Mouse (Mus musculus) forebrain, embryonic 13.5 days (tissue): Measurements from ENCODE around the gene Tob1. TPM values are rescaled to one million over a fixed set of nuclear protein-coding genes. Genes with fewer than 3 reads are reported as not detected.

Experiments used
- ATAC-seq: fragments of 200-750 bp; cut with Nextera tagmentation; 2 replicates; pipeline ENCODE4 v1.8.0; 2017
- H3K27ac ChIP-seq: fragments of 300-500 bp; sonication (generic); 2 replicates; pipeline ENCODE4 v1.5.1; 2015; ENCODE audit warnings: inconsistent platforms, mild to moderate bottlenecking, moderate library complexity
- H3K27me3 ChIP-seq: fragments of 300-500 bp; sonication (generic); 2 replicates; pipeline ENCODE4 v1.6.1; 2015; ENCODE audit warnings: mild to moderate bottlenecking, inconsistent platforms
- H3K36me3 ChIP-seq: fragments of 300-500 bp; sonication (generic); 2 replicates; pipeline ENCODE4 v1.6.1; 2015; ENCODE audit warnings: mild to moderate bottlenecking, inconsistent platforms; ENCODE audit not compliant: poor library complexity, severe bottlenecking
- H3K4me1 ChIP-seq: fragments of 300-500 bp; sonication (generic); 2 replicates; pipeline ENCODE4 v1.6.1; 2015; ENCODE audit warnings: inconsistent platforms
- H3K4me2 ChIP-seq: fragments of 300-500 bp; sonication (generic); 2 replicates; pipeline ENCODE4 v1.6.1; 2015; ENCODE audit warnings: inconsistent platforms, mild to moderate bottlenecking, moderate library complexity
- H3K4me3 ChIP-seq: fragments of 300-500 bp; sonication (generic); 2 replicates; pipeline ENCODE4 v1.5.1; 2015; ENCODE audit warnings: mild to moderate bottlenecking, inconsistent platforms
- H3K9ac ChIP-seq: fragments of 300-500 bp; sonication (generic); 2 replicates; pipeline ENCODE4 v1.6.1; 2015; ENCODE audit warnings: mild to moderate bottlenecking, inconsistent platforms
- H3K9me3 ChIP-seq: fragments of 300-500 bp; sonication (generic); replicated peaks from 2 replicates; pipeline ENCODE4 v1.6.1; 2016; ENCODE audit warnings: inconsistent platforms
- WGBS: fragments of 180-500 bp; shearing (Covaris S2); methylation state at CpG from one replicate; pipeline ENCODE4 v1.1.7; 2015; 5-methylcytosine and 5-hydroxymethylcytosine counted together
- polyA plus RNA-seq: library from polyadenylated mRNA; unstranded; fragments of >200 nt; fragmentation: Nextera tagmentation; extraction: Ambion mirVana; gene quantifications from 2 replicates; pipeline ENCODE4 v1.2.1, GENCODE M21; 2015

Tob1 gene
- polyA plus RNA-seq = 39.0 and 41.0 TPM in 2 replicates

DNA sequence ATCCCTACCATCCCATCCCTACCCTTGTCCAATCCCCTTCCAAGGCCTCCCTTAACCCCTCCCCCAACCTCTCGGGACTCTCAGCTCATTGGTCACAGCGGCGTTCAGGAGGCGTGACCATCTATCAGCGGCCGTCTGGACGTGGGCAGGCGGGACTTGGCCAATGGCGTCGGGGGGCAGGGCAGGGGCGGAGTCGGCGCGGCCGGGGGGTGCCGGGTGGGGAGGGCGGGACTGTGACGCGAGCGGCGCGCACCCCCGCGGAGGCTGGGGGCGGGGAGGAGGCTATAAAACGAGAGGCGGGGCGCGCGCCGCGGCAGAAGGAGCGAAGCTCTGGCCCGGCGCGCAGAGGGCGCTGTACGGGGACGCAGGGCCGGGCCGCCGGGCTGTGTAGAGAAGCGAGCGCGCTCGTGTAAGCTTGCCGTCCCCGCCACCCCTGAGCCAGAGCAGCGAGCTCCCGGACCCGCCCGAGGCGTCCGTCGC, at the start of gene Tob1:
Gene Tob1 (plus strand): TSS at position 331 of the 480 bp plus-strand sequence.
- Histone ChIP-seq H3K27me3 (no peaks in the 10 kb centered on the region), H3K4me3 (peak within 1 kb of the TSS; percentile 72), H3K27ac (peak within 1 kb of the TSS; percentile 98), H3K9ac (peak within 1 kb of the TSS; percentile 92), H3K36me3 (peaks cover 12% of the 10 kb centered on the region), H3K4me2 (peak within 1 kb of the TSS; percentile 95), H3K4me1 (peaks cover 29% of the 10 kb centered on the region), H3K9me3 (no peaks in the 10 kb centered on the region)
- peak; percentile 96 for ATAC-seq
- WGBS = under 1% methylated on average over 46 of the region's 55 CpGs

DNA sequence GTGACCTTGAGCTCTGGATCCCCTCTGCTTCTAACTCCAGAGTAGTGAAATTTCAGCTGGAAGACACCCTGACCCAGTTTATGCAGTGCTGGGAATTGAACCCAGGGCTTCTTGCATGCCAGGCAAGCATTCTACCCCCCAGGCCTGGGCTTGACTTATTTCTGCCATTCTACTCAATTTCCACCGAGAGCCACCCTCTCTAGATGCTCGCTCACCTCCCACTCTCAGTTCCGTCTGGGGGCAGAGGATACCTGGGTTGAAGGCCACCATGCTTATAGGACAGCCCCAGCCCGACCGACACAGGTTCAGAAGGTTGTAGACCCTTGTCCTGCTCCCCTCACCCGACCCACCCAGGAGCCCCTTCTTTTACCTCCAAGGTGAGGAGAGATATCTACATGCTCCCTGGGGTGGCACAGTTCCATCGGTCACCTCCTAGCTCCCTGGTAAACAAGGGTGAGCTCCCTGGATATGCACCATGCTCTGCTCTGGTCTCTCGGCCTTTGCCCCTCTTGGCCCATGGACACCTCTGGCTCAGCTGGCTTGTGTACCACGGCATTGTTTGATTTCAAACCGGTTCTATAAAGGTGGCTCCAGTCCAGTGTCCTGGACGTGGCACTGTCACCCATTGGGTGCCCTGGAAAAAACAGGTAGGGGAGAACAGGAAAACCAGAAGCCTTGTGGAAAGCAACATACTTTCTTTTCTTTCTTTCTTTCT, 49.2 kb upstream of the Tob1 start:
- 88% methylated on average over 11 of the region's 11 CpGs for WGBS
- Histone ChIP-seq H3K4me2 (peak overlapping the region; percentile 52; the same call in 1 of the 2 replicates), H3K9ac (peak overlapping the region; percentile 62; the same call in 1 of the 2 replicates)

DNA sequence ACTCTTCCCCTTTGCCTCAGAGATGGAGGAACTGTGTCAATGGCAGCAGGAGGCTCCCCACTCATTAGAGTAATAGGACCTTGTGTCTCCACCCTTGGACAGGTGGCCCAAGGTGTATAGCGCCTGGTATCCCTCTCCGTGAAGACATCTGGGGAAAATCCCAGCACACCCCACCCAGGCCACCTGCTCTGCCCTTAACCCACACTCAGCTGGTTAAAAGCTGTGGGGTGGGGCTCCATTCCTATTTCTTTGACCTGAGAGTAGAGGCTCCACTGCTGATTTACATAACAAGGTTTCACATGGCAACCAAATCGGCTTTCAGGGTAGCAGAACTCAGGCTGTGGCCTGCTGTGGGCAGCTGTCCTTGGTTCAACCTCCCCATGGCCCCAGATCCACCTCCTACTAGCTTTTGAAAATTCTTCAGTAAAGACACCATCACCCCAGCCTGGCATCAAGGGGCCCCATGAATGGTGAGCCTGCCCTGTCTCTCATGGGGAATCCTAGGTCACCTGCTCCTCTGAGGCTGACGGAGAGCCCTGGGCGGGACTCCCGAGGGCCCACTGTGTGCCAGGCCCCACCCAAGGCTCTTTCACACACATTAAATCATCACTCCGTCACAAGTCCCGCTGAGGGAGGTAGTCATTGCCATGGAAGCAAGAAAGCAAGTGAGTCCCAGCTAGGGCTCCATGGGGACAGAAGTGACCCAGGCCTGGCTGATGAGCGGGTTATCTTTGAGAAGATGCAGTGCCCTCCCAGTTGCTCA, 48.1 kb upstream of the Tob1 start:
- ATAC-seq = no peak
- no peak overlapping the region for H3K9ac ChIP-seq
- H3K4me1 ChIP-seq = peaks cover 49% of the 10 kb centered on the region
- H3K9me3 ChIP-seq = no peaks in the 10 kb centered on the region
- H3K27ac ChIP-seq = peak overlapping the region; percentile 33; the same call in 1 of the 2 replicates
- no peaks in the 10 kb centered on the region for H3K27me3 ChIP-seq
- 71% methylated on average over 9 of the region's 9 CpGs for WGBS
- no peak overlapping the region for H3K4me2 ChIP-seq
- H3K4me3 ChIP-seq = no peak overlapping the region
- no peaks in the 10 kb centered on the region for H3K36me3 ChIP-seq

More for the DNA sequence above, 49.2 kb upstream of the Tob1 start:
- no peak for ATAC-seq
- peaks cover 46% of the 10 kb centered on the region for H3K4me1 ChIP-seq
- no peaks in the 10 kb centered on the region for H3K36me3 ChIP-seq
- no peaks in the 10 kb centered on the region for H3K27me3 ChIP-seq
- H3K4me3 ChIP-seq = no peak overlapping the region
- H3K27ac ChIP-seq = peak overlapping the region; percentile 100
- H3K9me3 ChIP-seq = no peaks in the 10 kb centered on the region

GRCm38 (mm10) chr11:94165745-94166144, 45.5 kb upstream of the Tob1 start:
- 81% methylated on average over 4 of the region's 4 CpGs for WGBS
- H3K4me3 ChIP-seq = no peak overlapping the region
- ATAC-seq = no peak

GRCm38 (mm10) chr11:94168238-94168637, 43.0 kb upstream of the Tob1 start:
- no peak overlapping the region for H3K4me3 ChIP-seq
- WGBS = 47% methylated on average over 5 of the region's 5 CpGs
- H3K36me3 ChIP-seq = no peaks in the 10 kb centered on the region
- peaks cover 9% of the 10 kb centered on the region; the same call in 1 of the 2 replicates for H3K4me1 ChIP-seq
- H3K9ac ChIP-seq = no peak overlapping the region
- no peak overlapping the region for H3K4me2 ChIP-seq
- H3K27me3 ChIP-seq = no peaks in the 10 kb centered on the region
- no peaks in the 10 kb centered on the region for H3K9me3 ChIP-seq
- ATAC-seq = 0 out of 2 replicates have a peak, but pooled peaks have one; percentile 43
- H3K27ac ChIP-seq = peak overlapping the region; percentile 40; the same call in 1 of the 2 replicates

More at GRCm38 (mm10) chr11:94165745-94166144, 45.5 kb upstream of the Tob1 start:
- H3K9me3 ChIP-seq = no peaks in the 10 kb centered on the region
- H3K27ac ChIP-seq = no peak overlapping the region
- no peaks in the 10 kb centered on the region for H3K27me3 ChIP-seq
- no peak overlapping the region for H3K9ac ChIP-seq
- peaks cover 30% of the 10 kb centered on the region for H3K4me1 ChIP-seq
- no peak overlapping the region for H3K4me2 ChIP-seq
- no peaks in the 10 kb centered on the region for H3K36me3 ChIP-seq

DNA sequence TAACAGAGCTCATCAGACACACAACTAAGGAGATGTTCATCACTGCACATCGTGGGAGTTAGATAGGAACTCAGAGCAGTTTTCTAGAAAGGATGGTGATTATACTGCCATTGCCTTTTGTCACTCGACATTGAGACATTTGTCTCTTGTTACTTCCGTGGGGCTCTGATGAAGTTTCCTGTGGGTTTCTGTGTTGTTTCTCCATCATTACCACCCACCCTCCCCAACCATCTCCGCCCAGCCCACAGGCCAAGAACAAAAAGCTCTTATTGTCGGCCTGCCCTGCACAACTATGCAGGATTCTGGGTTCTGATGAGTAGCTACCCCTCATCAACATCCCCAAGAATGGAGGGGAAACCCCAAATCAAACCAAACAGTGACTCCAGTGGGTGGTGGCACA, 41.7 kb upstream of the Tob1 start:
- no peaks in the 10 kb centered on the region for H3K27me3 ChIP-seq
- no peak overlapping the region for H3K9ac ChIP-seq
- no peak overlapping the region for H3K4me3 ChIP-seq
- H3K36me3 ChIP-seq = no peaks in the 10 kb centered on the region
- WGBS = 78% methylated on average over 5 of the region's 5 CpGs
- no peak overlapping the region for H3K27ac ChIP-seq
- H3K4me1 ChIP-seq = peaks cover 6% of the 10 kb centered on the region; the same call in 1 of the 2 replicates
- no peaks in the 10 kb centered on the region for H3K9me3 ChIP-seq
- no peak overlapping the region for H3K4me2 ChIP-seq
- ATAC-seq = no peak

DNA sequence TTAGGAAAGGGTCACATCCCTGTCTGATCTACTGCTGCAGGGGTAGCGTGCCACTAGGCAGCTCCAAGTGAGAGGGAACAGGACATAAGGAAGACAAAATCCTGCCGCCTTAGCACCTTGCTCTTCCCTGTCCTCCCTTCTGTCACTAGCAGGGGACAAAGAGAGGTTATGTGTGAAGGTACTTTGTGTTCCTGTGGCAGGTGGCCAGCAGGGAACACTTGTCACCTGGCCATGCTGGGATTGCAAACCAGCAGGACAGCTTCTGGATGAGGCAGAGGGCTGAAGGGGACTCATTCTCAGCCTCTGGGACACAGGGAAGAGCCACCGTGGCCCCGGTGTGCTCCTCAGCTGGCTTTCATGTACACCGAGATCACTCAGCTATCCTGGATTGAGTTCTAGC, 39.6 kb upstream of the Tob1 start:
- Histone ChIP-seq H3K27ac (no peak overlapping the region), H3K4me2 (no peak overlapping the region), H3K4me3 (no peak overlapping the region), H3K36me3 (no peaks in the 10 kb centered on the region), H3K9ac (no peak overlapping the region), H3K4me1 (peaks cover 14% of the 10 kb centered on the region), H3K27me3 (no peaks in the 10 kb centered on the region), H3K9me3 (no peaks in the 10 kb centered on the region)
- 86% methylated on average over 5 of the region's 5 CpGs for WGBS
- no peak for ATAC-seq

DNA sequence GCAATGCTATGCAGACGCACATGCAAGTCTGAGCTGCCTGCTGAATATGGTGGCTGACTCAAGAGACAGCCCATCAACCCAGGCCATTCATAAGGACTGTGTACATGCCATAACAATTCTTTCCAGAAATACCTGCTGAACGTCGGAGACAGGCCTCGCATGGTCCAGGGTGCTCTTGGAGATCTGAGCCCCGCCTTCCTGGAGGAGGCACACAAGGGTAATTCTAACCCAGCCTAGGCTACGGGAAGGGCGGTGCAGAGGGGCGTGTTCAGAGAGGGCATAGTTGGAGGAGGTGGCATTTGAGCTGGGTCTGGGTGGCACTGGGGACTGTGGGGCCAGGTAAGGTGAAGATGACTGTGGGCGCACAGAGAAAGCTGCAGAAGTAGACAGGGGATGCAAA, 39.1 kb upstream of the Tob1 start:
- Histone ChIP-seq H3K27ac (no peak overlapping the region), H3K9ac (no peak overlapping the region), H3K4me3 (no peak overlapping the region), H3K27me3 (no peaks in the 10 kb centered on the region), H3K36me3 (no peaks in the 10 kb centered on the region), H3K9me3 (no peaks in the 10 kb centered on the region), H3K4me2 (no peak overlapping the region), H3K4me1 (peaks cover 14% of the 10 kb centered on the region)
- 75% methylated on average over 9 of the region's 9 CpGs for WGBS
- ATAC-seq = no peak

DNA sequence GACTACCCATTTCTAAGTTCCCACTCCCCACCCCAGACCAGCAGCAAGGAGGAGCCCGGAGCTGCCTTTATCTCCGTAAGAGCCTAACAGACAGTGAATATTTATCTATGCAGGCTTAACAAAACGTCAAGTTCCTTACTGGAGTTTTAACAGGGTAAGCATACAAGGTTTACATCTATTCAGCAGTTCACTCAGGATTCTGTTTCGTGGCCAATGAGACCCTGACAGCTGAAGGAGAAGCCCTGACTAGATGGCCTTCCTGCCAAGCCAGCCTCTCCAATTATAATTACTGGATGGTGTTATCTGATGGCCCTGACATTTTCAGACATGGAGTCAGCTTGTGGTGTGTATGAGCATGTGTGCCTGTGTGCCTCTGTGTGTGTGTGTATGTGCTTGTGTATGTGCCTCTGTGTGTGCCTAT, 37.5 kb upstream of the Tob1 start:
- Histone ChIP-seq H3K4me2 (no peak overlapping the region), H3K36me3 (no peaks in the 10 kb centered on the region), H3K4me3 (no peak overlapping the region), H3K9ac (no peak overlapping the region), H3K27ac (no peak overlapping the region; the same call in 1 of the 2 replicates), H3K9me3 (no peaks in the 10 kb centered on the region), H3K27me3 (no peaks in the 10 kb centered on the region), H3K4me1 (peaks cover 10% of the 10 kb centered on the region)
- no peak for ATAC-seq
- WGBS = 57% methylated on average over 4 of the region's 4 CpGs

DNA sequence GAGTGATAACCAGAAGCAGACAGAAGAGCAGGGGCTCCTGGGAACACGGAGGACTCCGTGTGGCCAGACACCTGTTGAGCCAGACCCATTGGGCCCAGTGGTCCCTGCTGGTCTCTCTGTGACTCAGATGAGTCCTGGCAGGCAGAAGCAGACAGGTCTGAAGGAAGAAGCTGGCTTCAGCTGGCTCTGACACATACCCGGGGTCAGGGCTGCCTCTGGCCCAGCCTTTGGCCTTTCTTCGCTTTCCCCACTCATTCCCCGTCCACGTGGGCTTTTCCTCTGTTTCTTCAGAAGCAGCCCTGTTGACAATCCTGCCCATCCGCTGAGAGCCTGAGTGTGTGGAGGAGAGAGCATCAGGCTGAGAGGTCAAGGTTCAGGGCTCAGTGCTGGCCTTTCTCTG, 36.0 kb upstream of the Tob1 start:
- Histone ChIP-seq H3K4me1 (peaks cover 10% of the 10 kb centered on the region), H3K9ac (no peak overlapping the region), H3K9me3 (no peaks in the 10 kb centered on the region), H3K27me3 (no peaks in the 10 kb centered on the region), H3K36me3 (no peaks in the 10 kb centered on the region), H3K4me2 (no peak overlapping the region), H3K27ac (no peak overlapping the region), H3K4me3 (no peak overlapping the region)
- 66% methylated on average over 7 of the region's 7 CpGs for WGBS
- no peak for ATAC-seq

DNA sequence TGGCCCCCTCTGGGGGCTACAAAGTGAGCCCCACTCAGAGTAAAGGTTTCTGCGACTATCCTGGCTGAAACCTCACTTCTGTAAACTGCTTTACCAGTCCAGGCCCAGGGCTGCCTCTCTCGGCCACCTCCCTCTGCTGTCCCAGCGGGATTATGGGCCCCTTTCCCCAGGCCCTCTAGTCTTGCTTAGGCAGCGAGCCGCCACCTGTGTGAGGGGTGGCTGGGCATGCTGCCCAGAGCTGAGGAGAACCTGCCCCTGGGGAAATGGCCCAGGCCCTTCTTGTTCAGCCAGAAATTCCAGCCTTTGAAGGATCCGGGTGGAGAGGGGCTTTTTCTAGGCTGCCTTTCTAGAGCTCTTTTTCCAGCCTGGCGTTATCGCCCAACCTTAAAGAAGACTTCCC, 35.6 kb upstream of the Tob1 start:
- Histone ChIP-seq H3K9me3 (no peaks in the 10 kb centered on the region), H3K4me3 (no peak overlapping the region), H3K36me3 (no peaks in the 10 kb centered on the region), H3K27me3 (no peaks in the 10 kb centered on the region), H3K4me2 (no peak overlapping the region), H3K27ac (peak overlapping the region; percentile 37; the same call in 1 of the 2 replicates), H3K4me1 (peaks cover 10% of the 10 kb centered on the region), H3K9ac (no peak overlapping the region)
- WGBS = 40% methylated on average over 8 of the region's 8 CpGs
- no peak; the same call in 1 of the 2 replicates for ATAC-seq
